Mouse (Mus musculus) mesoderm, embryonic 11.5 days (tissue): ENCODE data around the gene Atp9a.

ENCODE experiments used
- DNase-seq: peaks from one replicate; pipeline ENCODE4 v3.0.0-alpha.2; 2012; ENCODE audit warnings: low read depth, low spot score

Gene Atp9a

GRCm38 (mm10) chr2:168601491-168602386 is 140.5 kb downstream of the Atp9a start, which contains the start of gene Nfatc2:
Gene Nfatc2 (minus strand): TSS chr2:168601657.
- peak; percentile 85 for DNase-seq

- no peak for DNase-seq
Measured at GRCm38 (mm10) chr2:168600750-168601490, 141.3 kb downstream of the Atp9a start.

- no peak for DNase-seq
Measured at GRCm38 (mm10) chr2:168595693-168596092, 146.5 kb downstream of the Atp9a start.

- no peak for DNase-seq
Measured at GRCm38 (mm10) chr2:168593676-168594075, 148.5 kb downstream of the Atp9a start.

- no peak for DNase-seq
Measured at GRCm38 (mm10) chr2:168593004-168593403, 149.2 kb downstream of the Atp9a start.

GRCm38 (mm10) chr2:168591076-168591475 is 151.1 kb downstream of the Atp9a start:
- no peak for DNase-seq

- no peak for DNase-seq
Measured at GRCm38 (mm10) chr2:168590556-168590955, 151.7 kb downstream of the Atp9a start.

- no peak for DNase-seq
Measured at GRCm38 (mm10) chr2:168590168-168590551, 152.0 kb downstream of the Atp9a start.

GRCm38 (mm10) chr2:168589368-168590167 is 152.6 kb downstream of the Atp9a start:
- DNase-seq: no peak

GRCm38 (mm10) chr2:168588591-168589367 is 153.4 kb downstream of the Atp9a start:
- DNase-seq: no peak

GRCm38 (mm10) chr2:168587159-168587558 is 155.1 kb downstream of the Atp9a start:
- no peak for DNase-seq

GRCm38 (mm10) chr2:168586512-168586911 is 155.7 kb downstream of the Atp9a start:
- DNase-seq: no peak

- no peak for DNase-seq
Measured at GRCm38 (mm10) chr2:168584857-168585256, 157.4 kb downstream of the Atp9a start.
